Mouse (Mus musculus) E14TG2a.4 (cell line): ENCODE measurements around the gene Barhl2.

Experiments
- H3K27me3 ChIP-seq: 2 replicates; pipeline ENCODE4 v1.6.1; 2014; ENCODE audit warnings: low read length, control low read depth; ENCODE audit not compliant: insufficient read depth
- H3K36me3 ChIP-seq: 2 replicates; pipeline ENCODE4 v1.6.1; 2014; ENCODE audit warnings: low read length, control low read depth; ENCODE audit not compliant: insufficient read depth
- H3K4me1 ChIP-seq: replicated peaks from 2 replicates; pipeline ENCODE4 v1.6.1; 2014; ENCODE audit warnings: low read depth, low read length, control low read depth
- H3K4me3 ChIP-seq: replicated peaks from 2 replicates; pipeline ENCODE4 v1.5.1; 2014; ENCODE audit warnings: mild to moderate bottlenecking, low read length
- H3K9me3 ChIP-seq: 2 replicates; pipeline ENCODE4 v1.6.1; 2014; ENCODE audit warnings: low read length, control low read depth
- CTCF ChIP-seq: conservative IDR thresholded peaks from 2 replicates; pipeline ENCODE4 v1.5.1; 2014; ENCODE audit warnings: low read length
- NANOG ChIP-seq: IDR thresholded peaks from 2 replicates; pipeline ENCODE4 v1.6.1; 2014; ENCODE audit warnings: borderline replicate concordance, low read length, mixed read lengths
- POU5F1 ChIP-seq: IDR thresholded peaks from 2 replicates; pipeline ENCODE4 v1.6.1; 2014; ENCODE audit warnings: low read length, borderline replicate concordance

The Barhl2 gene

GRCm38 (mm10) chr5:106451681-106452440, 6.1 kb downstream of the Barhl2 start:
- peak overlapping the region; percentile 46 for H3K4me3 ChIP-seq
- no peaks in the 10 kb centered on the region for H3K9me3 ChIP-seq
- peaks cover 43% of the 10 kb centered on the region for H3K4me1 ChIP-seq
- no peak for TF ChIP-seq NANOG
- no peak for TF ChIP-seq CTCF
- TF ChIP-seq POU5F1, result no peak
- H3K27me3 ChIP-seq, result peaks cover 92% of the 10 kb centered on the region
- H3K36me3 ChIP-seq, result no peaks in the 10 kb centered on the region

GRCm38 (mm10) chr5:106450426-106451160, 7.4 kb downstream of the Barhl2 start:
- peaks cover 43% of the 10 kb centered on the region for H3K4me1 ChIP-seq
- no peaks in the 10 kb centered on the region for H3K36me3 ChIP-seq
- TF ChIP-seq POU5F1 (no peak), NANOG (no peak), CTCF (no peak)

GRCm38 (mm10) chr5:106449720-106450425, 8.1 kb downstream of the Barhl2 start:
- TF ChIP-seq POU5F1, result no peak
- TF ChIP-seq NANOG, result no peak
- TF ChIP-seq CTCF, result no peak
- H3K4me3 ChIP-seq, result no peak overlapping the region
- peaks cover 36% of the 10 kb centered on the region for H3K4me1 ChIP-seq
- H3K36me3 ChIP-seq, result no peaks in the 10 kb centered on the region
- peaks cover 92% of the 10 kb centered on the region for H3K27me3 ChIP-seq
- H3K9me3 ChIP-seq, result no peaks in the 10 kb centered on the region

More at GRCm38 (mm10) chr5:106450426-106451160, 7.4 kb downstream of the Barhl2 start:
- Histone ChIP-seq H3K9me3 (no peaks in the 10 kb centered on the region), H3K4me3 (no peak overlapping the region), H3K27me3 (peaks cover 94% of the 10 kb centered on the region)

DNA sequence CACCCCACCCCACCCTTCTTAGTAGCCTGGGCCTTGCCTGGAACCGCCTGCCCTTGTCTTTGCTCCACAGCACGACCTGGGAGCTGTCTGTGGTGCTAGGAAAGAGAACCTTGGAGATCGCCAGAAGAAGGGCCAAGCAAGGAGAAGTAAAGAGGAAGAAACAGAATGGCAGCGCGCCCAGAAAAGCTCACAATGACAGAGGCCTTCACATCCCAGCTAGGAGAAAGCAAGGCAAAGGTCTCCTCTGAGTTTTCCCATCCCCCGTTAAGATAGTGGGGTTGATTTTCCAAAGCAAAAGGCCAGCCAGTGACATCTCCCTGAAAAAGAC, 9.2 kb downstream of the Barhl2 start:
- no peaks in the 10 kb centered on the region for H3K36me3 ChIP-seq
- H3K9me3 ChIP-seq, result no peaks in the 10 kb centered on the region
- peaks cover 28% of the 10 kb centered on the region for H3K4me1 ChIP-seq
- no peak overlapping the region for H3K4me3 ChIP-seq
- H3K27me3 ChIP-seq, result peaks cover 83% of the 10 kb centered on the region
- TF ChIP-seq NANOG (no peak), CTCF (no peak), POU5F1 (no peak)

- Histone ChIP-seq H3K27me3 (peaks cover 77% of the 10 kb centered on the region), H3K4me3 (peak overlapping the region; percentile 67), H3K36me3 (no peaks in the 10 kb centered on the region), H3K9me3 (no peaks in the 10 kb centered on the region), H3K4me1 (peaks cover 23% of the 10 kb centered on the region)
- TF ChIP-seq POU5F1, result no peak
- no peak for TF ChIP-seq NANOG
- TF ChIP-seq CTCF, result no peak
Observed at GRCm38 (mm10) chr5:106447951-106448797, 9.8 kb downstream of the Barhl2 start.

DNA sequence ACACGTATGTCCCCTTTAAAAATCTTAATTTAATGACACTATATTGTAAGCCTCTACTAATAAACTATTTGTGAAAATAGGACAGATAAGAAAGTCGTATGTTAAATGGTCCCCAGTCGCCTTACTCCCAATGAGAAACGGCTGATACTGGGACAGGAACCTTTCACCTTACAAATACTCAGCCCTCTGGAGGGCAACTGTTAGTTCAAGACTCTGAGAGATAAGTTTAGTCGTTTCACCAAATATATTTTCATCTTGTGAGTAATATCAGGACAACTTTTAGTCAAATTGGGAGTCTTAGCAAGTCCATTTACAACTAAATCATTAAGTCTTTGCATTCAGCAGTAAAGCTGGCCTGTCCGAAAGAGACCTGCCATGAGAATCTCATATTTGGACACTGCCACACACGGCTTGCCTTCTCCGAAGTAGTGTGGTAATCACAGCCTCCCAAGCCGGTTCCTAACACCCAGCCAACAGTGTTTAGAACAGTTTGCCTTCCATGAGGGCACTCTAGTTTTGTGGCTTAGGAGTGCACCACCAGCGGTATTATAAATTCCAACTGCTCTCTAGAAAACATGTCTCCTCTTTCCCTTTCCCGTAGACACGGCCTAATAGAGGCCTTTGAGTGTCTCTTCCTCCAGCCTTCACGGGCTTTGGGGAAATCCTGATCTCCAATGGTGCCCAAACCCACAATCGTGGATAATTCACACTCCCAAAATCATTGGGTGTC, 10.7 kb downstream of the Barhl2 start:
- Histone ChIP-seq H3K36me3 (no peaks in the 10 kb centered on the region), H3K4me3 (no peak overlapping the region), H3K27me3 (peaks cover 70% of the 10 kb centered on the region), H3K9me3 (no peaks in the 10 kb centered on the region), H3K4me1 (peaks cover 21% of the 10 kb centered on the region)
- TF ChIP-seq POU5F1 (no peak), NANOG (no peak), CTCF (no peak)

DNA sequence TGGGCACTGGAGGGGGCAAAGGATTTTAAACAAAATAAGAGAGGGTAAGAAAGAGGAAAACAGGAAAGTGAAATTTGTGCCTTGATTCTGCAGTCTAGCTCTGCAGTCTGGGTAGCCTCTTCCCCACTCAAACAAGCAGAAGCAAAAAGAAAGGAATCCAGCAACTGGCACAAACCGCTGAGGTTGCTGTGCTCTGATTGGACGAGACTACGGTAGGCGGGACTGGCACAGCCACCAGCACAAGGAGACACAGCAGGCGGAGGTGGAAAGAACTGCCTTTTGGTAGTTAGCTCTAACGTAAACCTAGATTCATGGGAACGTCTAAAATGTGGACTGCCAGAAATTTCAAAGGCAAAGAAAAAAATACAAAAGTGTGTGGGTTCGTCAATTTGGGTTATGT, 11.4 kb downstream of the Barhl2 start:
- Histone ChIP-seq H3K4me3 (no peak overlapping the region), H3K9me3 (no peaks in the 10 kb centered on the region), H3K4me1 (peaks cover 15% of the 10 kb centered on the region), H3K36me3 (no peaks in the 10 kb centered on the region), H3K27me3 (peaks cover 64% of the 10 kb centered on the region)
- TF ChIP-seq POU5F1 (no peak), CTCF (no peak), NANOG (no peak)
